Mouse (Mus musculus) inflammation-experienced regulatory T-cells (primary cell): ENCODE data around the gene Dag1. TPM values are rescaled to one million over a fixed set of nuclear protein-coding genes. Genes with fewer than 3 reads are reported as not detected.

Experiments
- polyA plus RNA-seq, 2 experiments: library from polyadenylated mRNA; unstranded; fragments of 100-300 nt; shearing (Covaris generic); gene quantifications; one replicate each; pipeline ENCODE4 v1.2.1; 2017

The Dag1 gene
- 10 to 100 TPM; 12.6 to 15.8 TPM for polyA plus RNA-seq

GRCm38 (mm10) chr9:108263690-108264190, at the start of gene Dag1:
Gene Dag1 (minus strand): TSS chr9:108263958.

DNA sequence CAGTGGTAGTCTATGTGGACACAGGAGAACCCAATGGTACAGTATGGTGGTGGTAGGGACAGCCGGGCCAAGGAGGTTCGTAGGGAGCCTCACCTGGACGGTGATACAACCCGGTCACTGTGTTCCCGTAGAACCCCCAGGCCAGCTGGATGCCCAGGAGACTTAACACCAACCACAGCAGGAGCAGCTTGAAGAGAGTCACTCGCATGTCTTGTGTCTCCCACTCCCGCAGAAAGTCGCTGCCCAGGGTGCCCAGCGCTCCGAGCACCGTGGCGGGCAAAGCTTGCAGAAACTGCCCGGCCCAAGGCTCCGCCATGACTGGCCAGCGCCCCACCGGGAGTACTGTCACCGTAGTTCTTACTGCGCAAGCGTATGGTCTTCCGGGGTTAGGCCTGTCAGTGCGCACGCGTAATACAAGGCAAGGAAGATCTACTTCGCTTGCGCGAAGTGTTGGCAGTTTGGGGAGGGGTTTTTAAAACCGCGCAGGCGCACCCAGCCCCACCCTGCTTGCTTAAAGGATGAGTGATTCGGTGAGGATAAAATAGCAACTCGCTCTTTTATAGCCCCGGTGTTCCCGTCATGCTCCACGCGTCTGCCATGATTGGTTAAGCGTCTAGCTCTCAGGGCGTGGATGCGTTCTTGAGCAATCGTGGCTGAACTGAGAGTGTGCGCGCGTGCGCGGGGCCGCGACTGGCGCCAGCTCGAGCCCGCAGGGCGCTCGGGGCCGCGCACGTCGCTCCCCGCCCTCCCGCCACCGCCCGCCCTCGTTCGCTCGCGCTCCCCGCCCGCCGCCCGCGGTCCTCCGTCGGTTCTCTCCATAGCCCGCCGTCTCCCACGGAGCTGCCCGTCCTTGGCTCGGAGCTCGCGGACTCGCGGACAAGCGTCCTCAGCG, 42.1 kb upstream of the Dag1 start, which contains the start of the genes Rhoa and Tcta:
Rhoa (plus strand) TSS at position 501 of the 892 bp plus-strand sequence.
Tcta (minus strand) TSS at position 532 of the 892 bp plus-strand sequence.

GRCm38 (mm10) chr9:108296453-108297355, 32.9 kb upstream of the Dag1 start, which contains the start of gene Amt:
Gene Amt (plus strand): TSS chr9:108296853.

GRCm38 (mm10) chr9:108290016-108290750, 26.4 kb upstream of the Dag1 start, which contains the start of gene Nicn1:
Gene Nicn1 (plus strand): TSS chr9:108290429.

DNA sequence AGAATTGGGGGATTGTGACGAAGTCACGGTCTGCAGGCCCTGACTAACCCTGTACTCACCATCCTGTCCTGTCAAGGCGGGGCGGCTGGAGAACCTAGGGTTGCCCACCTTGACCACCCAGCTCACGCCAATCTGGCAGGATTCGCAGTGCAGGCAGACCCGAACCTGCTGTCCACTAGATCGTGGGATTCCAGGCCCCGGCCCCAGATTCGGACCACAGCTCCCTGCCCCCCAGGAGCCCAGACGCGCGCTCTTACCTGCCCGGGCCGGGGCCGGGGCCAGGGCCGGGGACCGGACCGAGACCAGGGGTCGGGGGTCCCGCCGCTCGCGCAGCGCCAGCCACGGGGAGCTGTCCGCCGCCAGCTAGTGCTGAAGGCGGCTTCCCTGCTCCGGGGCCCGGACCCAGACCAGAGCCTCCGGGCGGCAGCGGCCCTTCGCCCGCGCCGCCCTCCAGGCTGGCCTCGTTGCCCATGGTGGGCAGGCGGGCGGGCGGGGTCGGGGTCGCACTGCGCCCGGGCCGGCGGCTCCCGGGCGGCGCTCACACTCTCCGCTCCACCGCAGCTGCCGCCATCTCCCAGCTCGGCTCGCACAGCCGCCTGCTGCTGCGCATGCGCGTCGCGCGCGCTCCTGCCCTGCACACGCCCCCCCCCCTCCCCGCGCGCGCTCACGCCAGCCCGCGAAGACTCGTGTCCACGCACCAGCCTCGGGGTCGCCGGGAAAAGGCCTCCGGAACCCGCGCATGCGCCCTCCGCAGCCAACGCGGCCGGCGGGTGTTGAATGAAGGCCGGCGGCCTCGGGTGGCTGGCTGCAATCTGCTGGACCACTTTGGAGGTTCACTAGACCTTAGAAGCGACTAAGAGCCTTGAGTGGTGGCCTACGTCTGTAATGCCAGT, 73.7 kb downstream of the Dag1 start, which contains the start of gene Bsn:
Bsn (minus strand) TSS at position 598 of the 893 bp plus-strand sequence.

Other genes starting within 250 kb of the Dag1 start
- gene Gmppb, start 214.7 kb downstream of the Dag1 start, polyA plus RNA-seq: 10 to 100 TPM; 28.8 to 32.0 TPM
- 1 to 10 TPM in 1 of 2 experiments, under 1 TPM in 1; 0.91 to 3.9 TPM for gene Amigo3, start 210.8 kb downstream of the Dag1 start, polyA plus RNA-seq
- gene Mst1, start 183.5 kb downstream of the Dag1 start, polyA plus RNA-seq: 1 to 10 TPM; 2.0 to 3.1 TPM
- 100 to 1,000 TPM; 114 to 160 TPM for gene Rnf123, start 180.6 kb downstream of the Dag1 start, polyA plus RNA-seq
- gene Apeh, start 169.4 kb downstream of the Dag1 start, polyA plus RNA-seq: 100 to 1,000 TPM; 122 to 135 TPM
- gene Bsn, start 73.6 kb downstream of the Dag1 start, polyA plus RNA-seq: under 1 TPM; 0.51 to 0.62 TPM
- 1 to 10 TPM; 1.3 to 3.2 TPM for gene Nicn1, start 26.5 kb upstream of the Dag1 start, polyA plus RNA-seq
- under 1 TPM; 0.47 to 0.89 TPM for gene Amt, start 32.9 kb upstream of the Dag1 start, polyA plus RNA-seq
- gene Rhoa, start 42.2 kb upstream of the Dag1 start, polyA plus RNA-seq: 100 to 1,000 TPM; 352 to 371 TPM
- gene Tcta, start 42.2 kb upstream of the Dag1 start, polyA plus RNA-seq: 10 to 100 TPM; 13.0 to 15.4 TPM
- gene Gpx1, start 74.9 kb upstream of the Dag1 start, polyA plus RNA-seq: 100 to 1,000 TPM; 526 to 558 TPM
- gene Usp4, start 83.9 kb upstream of the Dag1 start, polyA plus RNA-seq: 100 to 1,000 TPM; 146 to 173 TPM
- gene 1700102P08Rik, start 128.8 kb upstream of the Dag1 start, polyA plus RNA-seq: 1 to 10 TPM; 2.6 to 3.9 TPM
- gene Ccdc36, start 164.5 kb upstream of the Dag1 start, polyA plus RNA-seq: 1 to 10 TPM in 1 of 2 experiments, not detected in 1; 1.8 TPM
- gene BC048562, start 172.5 kb upstream of the Dag1 start, polyA plus RNA-seq: not detected
- 10 to 100 TPM; 41.9 to 48.2 TPM for gene Ccdc71, start 196.6 kb upstream of the Dag1 start, polyA plus RNA-seq
- gene Klhdc8b, start 197.6 kb upstream of the Dag1 start, polyA plus RNA-seq: 1 to 10 TPM; 8.2 to 8.3 TPM
- gene Lamb2, start 215.8 kb upstream of the Dag1 start, polyA plus RNA-seq: 1 to 10 TPM in 1 of 2 experiments, under 1 TPM in 1; 0.57 to 4.7 TPM
- 100 to 1,000 TPM; 116 to 142 TPM for gene Usp19, start 226.6 kb upstream of the Dag1 start, polyA plus RNA-seq
- gene Qars, start 243.7 kb upstream of the Dag1 start, polyA plus RNA-seq: 100 to 1,000 TPM in 1 of 2 experiments, 10 to 100 TPM in 1; 78.1 to 104 TPM